Mouse (Mus musculus) layer of hippocampus, adult 2 months (tissue): ENCODE results near the gene Cdr2. TPM values are rescaled to one million over a fixed set of nuclear protein-coding genes. Genes with fewer than 3 reads are reported as not detected.
"Not testable (repeated sequence)": the region's sequence is repeated elsewhere in the genome, so short reads cannot be mapped to it uniquely, and the experiment has no call there.

Experiments
- DNase-seq, 2 experiments: peaks; one replicate each; pipeline ENCODE4 v3.0.0; 2022; ENCODE audit warnings: low spot score in 2 of 2
- H3K27ac ChIP-seq: fragments of 200-600 bp; 2 replicates; pipeline ENCODE4 v1.8.1; 2022
- H3K4me3 ChIP-seq: fragments of 200-600 bp; 2 replicates; pipeline ENCODE4 v1.8.1; 2022; ENCODE audit warnings: mild to moderate bottlenecking
- CTCF ChIP-seq: fragments of 200-600 bp; conservative IDR thresholded peaks from 2 replicates; pipeline ENCODE4 v1.8.1; 2022; ENCODE audit warnings: antibody characterized with exemption, mild to moderate bottlenecking, moderate library complexity
- total RNA-seq, 2 experiments: library from RNA; stranded (reverse); gene quantifications; 2 replicates each; pipeline ENCODE4 v1.2.3; 2021

Cdr2 gene
- total RNA-seq, 2 experiments from 2014 or later, result 3.6 to 4.4 TPM

GRCm38 (mm10) chr7:120960601-120961000 lies 21.5 kb downstream of the Cdr2 start:
- no peak overlapping the region for H3K27ac ChIP-seq
- DNase-seq, result no peak
- H3K4me3 ChIP-seq, result no peak overlapping the region
- TF ChIP-seq CTCF, result 0 out of 2 replicates have a peak, but pooled peaks have one; percentile 13

GRCm38 (mm10) chr7:120960116-120960515 lies 22.0 kb downstream of the Cdr2 start:
- no peak overlapping the region for H3K27ac ChIP-seq
- H3K4me3 ChIP-seq, result no peak overlapping the region
- no peak for TF ChIP-seq CTCF
- DNase-seq, result no peak

GRCm38 (mm10) chr7:120953591-120953990 lies 28.5 kb downstream of the Cdr2 start:
- H3K4me3 ChIP-seq, DNase-seq, H3K27ac ChIP-seq: not testable (repeated sequence)

GRCm38 (mm10) chr7:120943936-120944509 lies 38.1 kb downstream of the Cdr2 start:
- TF ChIP-seq CTCF, result no peak
- DNase-seq, result no peak
- Histone ChIP-seq H3K27ac (no peak overlapping the region), H3K4me3 (no peak overlapping the region)

GRCm38 (mm10) chr7:120942506-120942905 lies 39.6 kb downstream of the Cdr2 start:
- TF ChIP-seq CTCF, result no peak
- no peak for DNase-seq
- H3K27ac ChIP-seq, result no peak overlapping the region
- H3K4me3 ChIP-seq, result no peak overlapping the region

GRCm38 (mm10) chr7:120941214-120941613 lies 40.9 kb downstream of the Cdr2 start:
- no peak for TF ChIP-seq CTCF
- Histone ChIP-seq H3K27ac (peak overlapping the region; percentile 76), H3K4me3 (peak overlapping the region; percentile 30)
- no peak for DNase-seq

- Histone ChIP-seq H3K4me3 (peak overlapping the region; percentile 30), H3K27ac (peak overlapping the region; percentile 76)
- DNase-seq, result peak in 1 of 2 experiments; percentile 32
- TF ChIP-seq CTCF, result no peak
Measured at GRCm38 (mm10) chr7:120940343-120940742, 41.8 kb downstream of the Cdr2 start.

GRCm38 (mm10) chr7:120938206-120938605 lies 43.9 kb downstream of the Cdr2 start:
- H3K27ac ChIP-seq, result no peak overlapping the region
- no peak for TF ChIP-seq CTCF
- no peak for DNase-seq
- H3K4me3 ChIP-seq, result no peak overlapping the region

GRCm38 (mm10) chr7:120936522-120936921 lies 45.6 kb downstream of the Cdr2 start:
- no peak overlapping the region for H3K27ac ChIP-seq
- no peak for DNase-seq
- no peak for TF ChIP-seq CTCF
- no peak overlapping the region for H3K4me3 ChIP-seq

- peak; percentile 29 to 60 for DNase-seq
- peak; percentile 92 for TF ChIP-seq CTCF
- Histone ChIP-seq H3K4me3 (no peak overlapping the region), H3K27ac (no peak overlapping the region)
Measured at GRCm38 (mm10) chr7:120934716-120935115, 47.4 kb downstream of the Cdr2 start.

- no peak overlapping the region for H3K4me3 ChIP-seq
- no peak overlapping the region for H3K27ac ChIP-seq
- DNase-seq, result no peak
- TF ChIP-seq CTCF, result no peak
Measured at GRCm38 (mm10) chr7:120933680-120934195, 48.4 kb downstream of the Cdr2 start.

- no peak overlapping the region for H3K4me3 ChIP-seq
- no peak overlapping the region for H3K27ac ChIP-seq
- DNase-seq, result no peak
- TF ChIP-seq CTCF, result no peak
Measured at GRCm38 (mm10) chr7:120933110-120933509, 49.0 kb downstream of the Cdr2 start.

GRCm38 (mm10) chr7:120918526-120918962 lies 63.6 kb downstream of the Cdr2 start:
- peak overlapping the region; percentile 95 for H3K4me3 ChIP-seq
- DNase-seq, result peak; percentile 73 to 76
- TF ChIP-seq CTCF, result no peak
- peak overlapping the region; percentile 86 for H3K27ac ChIP-seq
